Mouse (Mus musculus): Measurements from ENCODE around the gene Snurf.

Snurf gene

DNA sequence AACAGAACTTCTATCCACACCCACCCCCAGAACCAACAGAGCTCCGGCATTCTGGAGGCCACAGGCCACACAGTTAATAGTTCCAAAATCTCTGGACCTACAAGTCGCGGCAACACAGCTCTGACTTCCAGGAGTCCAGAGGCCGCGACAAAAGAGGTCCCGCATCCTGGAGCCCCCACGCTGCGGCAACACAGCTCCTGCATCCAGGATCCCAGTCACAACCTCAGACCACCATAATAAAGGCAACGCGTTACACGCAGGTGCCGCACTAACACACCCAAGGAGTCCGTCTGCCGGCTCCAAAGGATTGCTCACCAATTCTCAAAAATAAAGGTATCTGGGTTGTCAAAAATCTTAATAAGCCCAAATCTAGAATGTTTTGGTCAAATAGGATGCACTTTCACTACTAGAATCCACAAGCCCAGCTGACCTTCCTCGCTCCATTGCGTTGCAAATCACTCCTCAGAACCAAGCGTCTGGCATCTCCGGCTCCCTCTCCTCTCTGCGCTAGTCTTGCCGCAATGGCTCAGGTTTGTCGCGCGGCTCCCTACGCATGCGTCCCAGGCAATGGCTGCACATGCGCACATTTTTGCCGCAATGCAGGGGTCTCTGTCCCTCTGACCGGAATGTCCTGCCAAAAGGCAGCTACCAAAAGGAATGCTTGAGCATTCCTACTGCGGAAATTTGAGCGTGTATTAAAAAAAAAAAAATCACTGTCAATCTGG is at the start of gene Snurf, which contains the start of gene Gm38393:
TSS of gene Snurf (minus strand) at position 444 of the 725 bp plus-strand sequence.
TSS of gene Gm38393 (minus strand) at position 459 of the 725 bp plus-strand sequence.
- DNase-seq (ENCODE audit: low read depth, low spot score) = peak; percentile 31

DNA sequence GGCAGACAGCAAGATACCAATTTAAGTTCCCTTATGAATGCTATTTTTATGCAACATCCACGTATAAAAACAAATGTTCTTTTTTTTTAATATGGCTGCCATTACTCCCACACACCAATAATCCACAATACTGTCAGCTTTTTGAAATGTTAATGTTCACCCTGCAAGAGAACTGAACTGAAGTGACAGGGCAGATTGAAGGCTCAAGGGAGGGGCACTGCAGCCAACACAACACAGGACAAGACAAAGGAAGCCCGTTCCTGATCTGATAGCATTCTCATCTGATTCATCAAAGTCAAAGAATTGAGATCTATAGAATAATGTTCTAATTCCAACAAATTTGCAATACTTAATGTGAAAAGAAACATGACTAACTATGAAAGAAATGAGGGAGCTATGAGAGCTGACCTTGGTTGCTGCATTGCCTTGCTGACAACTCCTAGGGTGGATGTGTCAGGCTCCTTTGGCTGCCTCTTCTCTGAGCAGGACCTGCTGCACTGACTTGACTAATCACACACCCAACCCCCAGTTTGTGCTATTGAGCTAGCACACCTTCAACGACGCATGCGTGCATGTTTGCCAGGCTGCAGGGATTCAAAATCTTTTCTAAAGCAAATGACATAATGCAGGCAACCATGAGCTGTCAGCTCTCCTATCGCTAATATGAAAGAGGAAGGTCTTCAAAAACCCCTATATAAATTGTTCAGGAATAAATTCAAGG is 42.8 kb upstream of the Snurf start:
- DNase-seq (ENCODE audit: low read depth, low spot score) = no peak

DNA sequence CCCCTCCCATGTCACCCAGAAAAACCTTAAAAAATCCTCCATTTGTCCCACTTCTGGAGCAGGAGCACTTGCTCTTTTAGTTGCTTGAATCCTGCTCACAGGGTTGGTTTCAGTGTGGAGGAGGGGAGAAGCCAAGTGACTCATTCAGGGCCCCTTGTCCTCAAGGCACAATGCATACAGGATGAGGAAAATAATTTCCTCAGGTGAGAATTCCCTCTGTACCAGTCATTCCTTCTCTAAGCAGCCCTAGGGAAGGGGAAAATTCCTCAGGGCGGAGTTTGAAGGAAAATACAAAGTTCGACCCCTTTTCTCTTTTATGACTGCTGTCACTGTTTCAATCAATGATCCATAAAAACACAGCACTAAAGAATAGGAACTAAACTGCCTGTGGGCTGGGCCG is 8.3 kb upstream of the Snurf start:
- no peak for DNase-seq (ENCODE audit: low read depth, low spot score)

DNA sequence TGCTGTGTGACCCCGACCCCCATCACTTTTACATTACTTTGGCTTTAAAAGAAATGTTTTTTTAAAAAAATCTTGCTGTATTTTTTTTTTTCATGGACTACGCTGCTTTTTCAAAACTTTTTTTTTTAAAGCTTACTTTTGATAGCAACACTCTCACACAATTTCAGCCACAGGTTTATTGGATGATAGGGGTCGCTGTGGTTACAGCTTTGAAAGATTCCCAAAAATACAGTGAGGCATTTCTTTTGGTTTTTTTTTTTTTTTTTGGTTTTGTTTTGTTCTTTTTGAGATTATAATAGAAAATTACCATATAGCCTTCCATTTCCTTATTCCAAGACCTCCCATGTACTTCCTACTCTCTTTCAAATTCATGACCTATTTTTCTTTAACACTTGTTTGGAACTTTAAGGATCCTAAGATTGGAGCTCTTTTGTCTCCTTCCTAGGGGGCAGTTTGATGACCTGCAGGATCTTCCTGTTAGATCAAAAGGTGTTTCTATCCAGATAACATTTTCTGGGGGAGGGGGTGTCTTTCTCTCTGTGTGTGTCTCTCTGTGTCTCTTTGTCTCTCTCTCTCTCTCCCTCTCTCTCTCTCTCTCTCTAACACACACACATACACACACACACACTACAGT is 3.0 kb upstream of the Snurf start:
- no peak for DNase-seq (ENCODE audit: low read depth, low spot score)

DNA sequence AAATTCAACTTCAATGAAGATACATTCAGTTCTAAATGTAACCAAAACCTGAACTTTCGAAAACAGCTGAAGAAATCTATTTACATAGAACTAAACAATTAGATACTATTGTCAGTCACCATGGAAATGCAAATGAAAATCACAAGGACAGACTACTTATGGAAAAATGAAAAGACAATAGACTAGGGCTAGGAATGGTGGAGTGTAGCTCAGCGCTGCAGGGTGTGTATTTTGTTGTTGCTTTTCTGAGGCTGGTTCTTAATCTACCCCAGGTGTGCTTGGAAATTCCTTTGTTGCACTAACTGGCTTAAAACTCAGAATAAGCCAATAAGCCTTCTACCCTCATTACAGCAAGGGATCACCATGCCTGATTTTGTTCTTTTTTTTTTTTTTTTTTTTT is 1.4 kb upstream of the Snurf start:
- DNase-seq (ENCODE audit: low read depth, low spot score) = no peak

DNA sequence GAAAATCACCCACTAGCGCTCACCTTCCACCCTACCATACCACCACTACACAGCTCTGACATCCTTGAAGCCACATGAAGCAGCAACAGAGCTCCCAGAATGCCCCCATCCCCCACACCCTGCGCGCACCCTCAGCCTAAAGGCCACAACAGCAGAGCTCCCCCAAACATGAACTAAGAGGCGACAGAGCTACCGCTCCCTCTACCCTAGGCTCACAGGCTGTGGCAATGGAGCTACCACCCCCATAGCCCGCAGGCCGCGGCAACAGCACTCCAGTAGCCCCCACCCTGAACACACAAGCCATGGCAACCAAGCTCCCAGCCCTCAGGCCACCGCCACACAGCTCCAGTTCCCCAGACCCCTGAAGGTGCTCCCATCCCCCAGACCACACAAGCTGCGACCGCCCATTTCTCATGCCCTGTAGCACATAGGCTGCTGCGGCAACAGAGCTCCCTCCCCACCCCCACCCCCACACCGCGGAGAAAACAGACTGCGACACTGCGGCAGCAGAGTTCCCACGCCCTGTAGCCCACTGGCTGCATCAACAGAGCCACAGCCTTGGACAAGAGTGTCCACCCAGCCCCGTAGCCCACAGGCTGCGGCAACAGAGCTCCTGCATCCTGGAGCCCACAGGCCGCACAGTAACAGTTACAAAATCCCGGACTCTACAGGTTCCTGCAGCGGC is 786 bp downstream of the Snurf start:
- no peak for DNase-seq (ENCODE audit: low read depth, low spot score)

DNA sequence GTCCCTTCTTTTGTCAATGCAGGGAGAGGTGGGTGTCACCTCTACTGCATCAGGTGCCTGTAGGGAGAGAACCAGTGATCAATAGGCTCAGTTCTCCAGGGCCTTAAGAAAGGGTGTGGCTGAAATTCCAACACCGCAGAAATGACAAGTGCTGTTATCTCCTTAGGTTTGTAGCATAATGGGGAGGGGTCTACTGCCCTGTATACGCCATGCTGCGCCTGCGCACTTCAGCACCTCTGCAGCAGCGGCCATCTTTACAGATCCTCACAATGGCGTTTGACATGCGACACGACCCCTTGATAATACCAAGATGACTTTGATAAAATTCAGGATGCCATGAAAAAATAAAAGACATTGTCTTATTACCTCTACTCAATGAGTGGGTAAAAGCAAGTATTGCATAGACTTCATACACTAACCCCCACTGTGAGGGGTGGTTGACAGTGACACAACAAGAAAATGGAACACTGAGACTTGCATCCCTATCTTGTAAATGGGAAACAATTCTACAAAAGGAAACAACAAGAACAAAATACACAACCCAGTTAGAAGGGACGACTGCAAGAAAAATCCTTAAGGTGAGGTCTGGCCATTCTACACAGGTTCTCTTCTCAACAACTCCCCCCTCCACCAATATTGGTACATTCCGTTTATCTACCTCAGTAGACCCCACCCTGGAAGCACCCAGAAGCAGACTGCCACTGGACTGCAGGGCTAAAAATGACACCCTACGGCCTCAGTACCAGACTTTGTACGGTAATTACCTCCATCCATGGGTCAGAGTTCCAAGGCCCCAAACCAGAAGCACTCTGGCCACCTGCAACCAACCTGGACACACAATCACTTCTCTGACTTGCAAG is 1.6 kb downstream of the Snurf start:
- no peak for DNase-seq (ENCODE audit: low read depth, low spot score)

DNA sequence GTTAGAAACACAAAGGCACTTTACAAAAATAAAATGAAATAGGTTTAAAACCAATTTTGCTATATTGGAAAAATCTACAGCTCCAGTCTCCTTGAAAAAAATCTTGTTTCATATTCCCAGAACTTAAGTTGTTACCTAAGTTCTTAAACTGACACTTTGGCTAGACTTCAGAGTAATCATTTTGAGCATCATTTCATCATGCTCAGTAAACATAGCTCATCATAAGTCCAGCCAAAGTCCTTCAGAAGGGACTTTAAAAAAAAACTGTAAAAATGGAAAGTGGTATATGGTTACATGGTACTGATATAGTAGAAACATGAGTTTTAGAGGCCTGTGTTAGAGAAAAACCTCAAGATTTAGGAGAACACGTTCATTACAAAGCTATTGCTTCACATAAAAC is 26.2 kb downstream of the Snurf start:
- DNase-seq (ENCODE audit: low read depth, low spot score) = no peak
